24 mouse cellular contexts compared by ENCODE assay signal in the genomic region with DNA sequence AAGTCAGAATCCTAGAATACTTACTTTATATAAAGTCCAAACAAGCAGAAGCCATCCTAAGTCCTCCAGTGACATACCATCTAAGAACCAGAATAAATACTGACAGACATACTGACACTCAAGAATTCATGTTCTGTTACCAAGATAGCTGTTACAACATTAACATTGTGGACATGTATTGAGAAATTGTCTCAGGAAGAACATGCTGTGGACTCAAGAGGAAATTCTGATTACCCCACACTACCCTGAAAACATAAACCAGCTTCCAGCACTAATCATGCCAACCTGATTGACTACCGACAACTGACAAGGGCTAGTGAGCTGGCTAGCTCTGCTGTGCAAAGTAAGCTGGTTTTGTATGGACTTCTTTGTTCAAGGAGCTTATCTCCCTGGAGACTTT. TPM values are rescaled to one million over a fixed set of nuclear protein-coding genes. Genes with fewer than 3 reads are reported as not detected.
"Had no signal": no experiment of that assay in that cellular context is flagged by ENCODE, and none has a peak within 500 bp of the region (broad histone marks: within the 10 kb centered on the region; RNA-seq: fewer than 3 reads in every experiment).

No protein-coding gene starts in this region.

- DNase-seq: gastrocnemius, adult 2 months; gastrocnemius, postnatal 14 days; gastrocnemius, postnatal 36 days; heart, adult 18-20 months; heart, postnatal 14 days; heart, postnatal 36 days; kidney, adult 18-20 months; kidney, adult 8-10 months; kidney, postnatal 10 days; kidney, postnatal 25 days; kidney, postnatal 4 days; liver; liver, embryonic 13.5 days had no signal

- ATAC-seq: hindbrain, postnatal 0 days; intestine, embryonic 16.5 days had no signal

- H3K27ac ChIP-seq: gastrocnemius, adult 2 months; heart, embryonic 10.5 days; hindbrain, embryonic 13.5 days; hindbrain, embryonic 15.5 days; hindbrain, postnatal 0 days; layer of hippocampus, adult 2 months; left cerebral cortex, adult 2 months; limb, embryonic 10.5 days; limb, embryonic 12.5 days; liver, embryonic 13.5 days had no signal

- H3K4me2 ChIP-seq: heart, embryonic 12.5 days; hindbrain, embryonic 13.5 days; hindbrain, embryonic 15.5 days; limb, embryonic 12.5 days; liver, embryonic 11.5 days; liver, embryonic 13.5 days had no signal

- H3K4me3 ChIP-seq: gastrocnemius, adult 2 months; heart, embryonic 10.5 days; heart, embryonic 12.5 days; hindbrain, embryonic 13.5 days; hindbrain, embryonic 15.5 days; layer of hippocampus, adult 2 months; left cerebral cortex, adult 2 months; limb, embryonic 10.5 days; limb, embryonic 12.5 days; liver, embryonic 13.5 days had no signal

- H3K4me1 ChIP-seq: heart, embryonic 10.5 days; heart, embryonic 12.5 days; hindbrain, embryonic 13.5 days; hindbrain, embryonic 15.5 days; limb, embryonic 10.5 days; limb, embryonic 12.5 days; liver, embryonic 13.5 days had no signal

- H3K9me3 ChIP-seq: heart, embryonic 10.5 days; heart, embryonic 12.5 days; hindbrain, embryonic 13.5 days; hindbrain, embryonic 15.5 days; limb, embryonic 10.5 days; limb, embryonic 12.5 days; liver, embryonic 13.5 days had no signal

- H3K27me3 ChIP-seq: heart, embryonic 12.5 days; hindbrain, embryonic 13.5 days; hindbrain, embryonic 15.5 days; limb, embryonic 12.5 days; liver, embryonic 13.5 days had no signal

- H3K9ac ChIP-seq: heart, embryonic 12.5 days; hindbrain, embryonic 13.5 days; hindbrain, embryonic 15.5 days; limb, embryonic 12.5 days; liver, embryonic 13.5 days had no signal

- H3K36me3 ChIP-seq: heart, embryonic 10.5 days; heart, embryonic 12.5 days; hindbrain, embryonic 13.5 days; hindbrain, embryonic 15.5 days; limb, embryonic 10.5 days; limb, embryonic 12.5 days; liver, embryonic 13.5 days had no signal

RNA-seq across cellular contexts. Expression of a gene that starts 51.1 kb away (rescaled TPM):
- total RNA-seq: gastrocnemius, adult 2 months had no signal
